Mouse (Mus musculus) intestine, postnatal 0 days (tissue): Measurements from ENCODE around the gene Mdm2. TPM values are rescaled to one million over a fixed set of nuclear protein-coding genes. Genes with fewer than 3 reads are reported as not detected.
"Not testable (repeated sequence)": the region's sequence is repeated elsewhere in the genome, so short reads cannot be mapped to it uniquely, and the experiment has no call there.

Experiments used
- ATAC-seq: fragments of 200-750 bp; cut with Nextera tagmentation; 2 replicates; pipeline ENCODE4 v1.8.0; 2017; ENCODE audit warnings: mild to moderate bottlenecking, moderate TSS enrichment, moderate library complexity
- H3K27ac ChIP-seq: fragments of 300-500 bp; sonication (generic); 2 replicates; pipeline ENCODE4 v1.5.1; 2014; ENCODE audit warnings: mild to moderate bottlenecking, low read depth, low read length, moderate library complexity
- H3K27me3 ChIP-seq: fragments of 300-500 bp; sonication (generic); replicated peaks from 2 replicates; pipeline ENCODE4 v1.6.1; 2014; ENCODE audit warnings: low read length, mixed read lengths; ENCODE audit not compliant: control insufficient read depth, insufficient read depth
- H3K36me3 ChIP-seq: fragments of 300-500 bp; sonication (generic); 2 replicates; pipeline ENCODE4 v1.6.1; 2014; ENCODE audit warnings: mild to moderate bottlenecking, moderate library complexity; ENCODE audit not compliant: control insufficient read depth, insufficient read depth
- H3K4me1 ChIP-seq: fragments of 300-500 bp; sonication (generic); replicated peaks from 2 replicates; pipeline ENCODE4 v1.6.1; 2014; ENCODE audit warnings: antibody characterized with exemption, low read length, mixed read lengths; ENCODE audit not compliant: control insufficient read depth, insufficient read depth
- H3K4me2 ChIP-seq: fragments of 300-500 bp; sonication (generic); replicated peaks from 2 replicates; pipeline ENCODE4 v1.6.1; 2014; ENCODE audit warnings: low read depth, mild to moderate bottlenecking, moderate library complexity
- H3K4me3 ChIP-seq: fragments of 300-500 bp; sonication (generic); 2 replicates; pipeline ENCODE4 v1.5.1; 2014; ENCODE audit warnings: low read depth, low read length
- H3K9ac ChIP-seq: fragments of 300-500 bp; sonication (generic); 2 replicates; pipeline ENCODE4 v1.6.1; 2014; ENCODE audit warnings: mild to moderate bottlenecking, low read depth, low read length
- H3K9me3 ChIP-seq: fragments of 300-500 bp; sonication (generic); 2 replicates; pipeline ENCODE4 v1.6.1; 2016; ENCODE audit warnings: mixed run types; ENCODE audit not compliant: control insufficient read depth
- CTCF ChIP-seq: sonication (generic); IDR thresholded peaks from 2 replicates; pipeline ENCODE4 v1.5.1; 2016; ENCODE audit warnings: low read depth, mild to moderate bottlenecking, control low read depth, antibody characterized with exemption, moderate library complexity
- WGBS: fragments of 180-500 bp; shearing (Covaris S2); extraction: QIAGEN DNeasy Blood & Tissue Kit; methylation state at CpG from one replicate; pipeline ENCODE4 v1.1.7; 2014; 5-methylcytosine and 5-hydroxymethylcytosine counted together
- polyA plus RNA-seq: library from polyadenylated mRNA; unstranded; fragments of >200 nt; fragmentation: Nextera tagmentation; extraction: Ambion mirVana; gene quantifications from 2 replicates; pipeline ENCODE4 v1.2.1, GENCODE M21; 2015

Gene Mdm2
- polyA plus RNA-seq, 1 experiment from 2014 or later, result 16.5 TPM

- Histone ChIP-seq H3K4me2 (no peak overlapping the region), H3K4me3 (no peak overlapping the region), H3K27ac (no peak overlapping the region), H3K4me1 (no peaks in the 10 kb centered on the region), H3K27me3 (no peaks in the 10 kb centered on the region), H3K36me3 (no peaks in the 10 kb centered on the region), H3K9me3 (no peaks in the 10 kb centered on the region), H3K9ac (no peak overlapping the region)
- WGBS, result 91% methylated on average over 3 of the region's 3 CpGs
- no peak for ATAC-seq
- no peak for TF ChIP-seq CTCF
Observed at GRCm38 (mm10) chr10:117724804-117725361, 14.3 kb upstream of the Mdm2 start.

- ATAC-seq, result no peak
- H3K9me3 ChIP-seq, result no peaks in the 10 kb centered on the region
- no peak overlapping the region for H3K4me3 ChIP-seq
- no peaks in the 10 kb centered on the region for H3K4me1 ChIP-seq
- H3K36me3 ChIP-seq, result no peaks in the 10 kb centered on the region
- H3K4me2 ChIP-seq, result no peak overlapping the region
- H3K9ac ChIP-seq, result no peak overlapping the region
- H3K27ac ChIP-seq, result no peak overlapping the region
- 77% methylated on average over 5 of the region's 5 CpGs for WGBS
- no peak for TF ChIP-seq CTCF
- no peaks in the 10 kb centered on the region for H3K27me3 ChIP-seq
Observed at GRCm38 (mm10) chr10:117724136-117724718, 13.7 kb upstream of the Mdm2 start.

GRCm38 (mm10) chr10:117718161-117719119, 7.9 kb upstream of the Mdm2 start:
- Histone ChIP-seq H3K36me3 (no peaks in the 10 kb centered on the region), H3K9ac (no peak overlapping the region), H3K4me3 (no peak overlapping the region), H3K4me2 (no peak overlapping the region), H3K4me1 (no peaks in the 10 kb centered on the region), H3K27me3 (no peaks in the 10 kb centered on the region), H3K9me3 (no peaks in the 10 kb centered on the region), H3K27ac (no peak overlapping the region; the same call in 1 of the 2 replicates)
- WGBS, result 61% methylated on average over 19 of the region's 19 CpGs
- TF ChIP-seq CTCF, result no peak
- ATAC-seq, result no peak

DNA sequence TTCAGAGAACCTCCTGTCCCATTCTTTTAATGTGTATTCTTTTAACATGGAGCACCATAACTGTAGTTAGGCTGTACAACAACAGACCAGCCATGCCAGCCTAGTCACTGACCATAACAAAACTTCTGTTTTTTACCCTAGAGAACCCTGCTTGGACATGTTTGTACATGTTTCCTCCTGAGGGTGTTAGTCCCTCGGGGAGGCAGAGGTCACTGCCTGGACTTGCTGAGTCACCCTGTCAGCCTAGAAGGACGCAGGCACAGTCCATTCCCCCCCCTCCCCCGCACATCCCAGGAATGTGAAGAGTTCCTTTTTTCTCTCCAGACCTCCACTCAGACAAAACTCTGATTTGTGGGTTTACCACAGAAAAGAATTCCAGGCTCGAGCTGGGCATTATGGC, 7.0 kb upstream of the Mdm2 start:
- peak; percentile 65; the same call in 1 of the 2 replicates for ATAC-seq
- Histone ChIP-seq H3K4me1 (no peaks in the 10 kb centered on the region), H3K9ac (no peak overlapping the region), H3K36me3 (no peaks in the 10 kb centered on the region), H3K27ac (no peak overlapping the region), H3K4me2 (no peak overlapping the region), H3K27me3 (no peaks in the 10 kb centered on the region), H3K9me3 (no peaks in the 10 kb centered on the region), H3K4me3 (no peak overlapping the region)
- WGBS, result 8% methylated on average over 4 of the region's 4 CpGs
- no peak for TF ChIP-seq CTCF

DNA sequence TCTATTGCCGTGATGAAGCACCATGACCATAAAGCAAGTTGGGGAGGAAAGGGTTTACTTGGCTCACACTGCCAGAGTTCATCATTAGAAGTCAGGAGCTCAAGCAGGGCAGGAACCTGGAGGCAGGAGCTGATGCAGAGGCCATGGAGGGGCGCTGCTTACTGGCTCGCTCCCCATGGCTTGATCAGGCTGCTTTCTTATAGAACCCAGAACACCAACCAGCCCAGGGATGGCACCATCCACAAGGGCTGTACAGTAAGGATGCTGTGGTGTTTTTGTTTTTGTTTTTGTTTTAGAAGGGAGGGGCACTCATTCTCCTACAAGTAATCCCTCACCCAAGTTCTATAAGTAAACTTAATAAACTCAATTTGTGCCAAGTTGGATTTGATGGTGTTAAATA, 6.1 kb upstream of the Mdm2 start:
- no peak for TF ChIP-seq CTCF
- H3K9ac ChIP-seq, result no peak overlapping the region
- H3K27me3 ChIP-seq, result no peaks in the 10 kb centered on the region
- WGBS, result 84% methylated on average over 3 of the region's 3 CpGs
- H3K4me2 ChIP-seq, result no peak overlapping the region
- no peak overlapping the region for H3K27ac ChIP-seq
- no peaks in the 10 kb centered on the region for H3K9me3 ChIP-seq
- no peaks in the 10 kb centered on the region for H3K36me3 ChIP-seq
- no peaks in the 10 kb centered on the region for H3K4me1 ChIP-seq
- no peak for ATAC-seq
- H3K4me3 ChIP-seq, result no peak overlapping the region

- H3K9ac ChIP-seq, ATAC-seq, H3K4me3 ChIP-seq, H3K27ac ChIP-seq, H3K4me2 ChIP-seq, H3K4me1 ChIP-seq, H3K9me3 ChIP-seq, H3K27me3 ChIP-seq, H3K36me3 ChIP-seq: not testable (repeated sequence)
- WGBS, result 92% methylated on average over 1 of the region's 1 CpGs
Observed at GRCm38 (mm10) chr10:117715654-117716053, 5.1 kb upstream of the Mdm2 start.
